Mouse (Mus musculus) neural tube, embryonic 13.5 days (tissue): ENCODE measurements around the gene Retreg3. TPM values are rescaled to one million over a fixed set of nuclear protein-coding genes. Genes with fewer than 3 reads are reported as not detected.

Source experiments
- ATAC-seq: fragments of 200-750 bp; cut with Nextera tagmentation; 2 replicates; pipeline ENCODE4 v1.8.0; 2017; ENCODE audit warnings: low read depth, mild to moderate bottlenecking, moderate TSS enrichment, moderate library complexity
- H3K27ac ChIP-seq: fragments of 300-500 bp; sonication (generic); replicated peaks from 2 replicates; pipeline ENCODE4 v1.5.1; 2015; ENCODE audit warnings: moderate library complexity, mild to moderate bottlenecking, inconsistent platforms
- H3K27me3 ChIP-seq: fragments of 300-500 bp; sonication (generic); 2 replicates; pipeline ENCODE4 v1.6.1; 2015; ENCODE audit warnings: mild to moderate bottlenecking, inconsistent platforms
- H3K36me3 ChIP-seq: fragments of 300-500 bp; sonication (generic); 2 replicates; pipeline ENCODE4 v1.6.1; 2015; ENCODE audit warnings: mild to moderate bottlenecking, inconsistent platforms
- H3K4me1 ChIP-seq: fragments of 300-500 bp; sonication (generic); replicated peaks from 2 replicates; pipeline ENCODE4 v1.6.1; 2015; ENCODE audit warnings: inconsistent platforms
- H3K4me2 ChIP-seq: fragments of 300-500 bp; sonication (generic); 2 replicates; pipeline ENCODE4 v1.6.1; 2015; ENCODE audit warnings: inconsistent platforms, mild to moderate bottlenecking, moderate library complexity
- H3K4me3 ChIP-seq: fragments of 300-500 bp; sonication (generic); 2 replicates; pipeline ENCODE4 v1.5.1; 2015; ENCODE audit warnings: mild to moderate bottlenecking, inconsistent platforms
- H3K9ac ChIP-seq: fragments of 300-500 bp; sonication (generic); 2 replicates; pipeline ENCODE4 v1.6.1; 2015; ENCODE audit warnings: moderate library complexity, mild to moderate bottlenecking, inconsistent platforms
- H3K9me3 ChIP-seq: fragments of 300-500 bp; sonication (generic); 2 replicates; pipeline ENCODE4 v1.6.1; 2016; ENCODE audit warnings: inconsistent platforms
- WGBS: fragments of 180-500 bp; shearing (Covaris S2); methylation state at CpG from one replicate; pipeline ENCODE4 v1.1.7; 2015; 5-methylcytosine and 5-hydroxymethylcytosine counted together
- polyA plus RNA-seq: library from polyadenylated mRNA; unstranded; fragments of >200 nt; fragmentation: Nextera tagmentation; extraction: Ambion mirVana; gene quantifications from 2 replicates; pipeline ENCODE4 v1.2.1, GENCODE M21; 2015

Gene Retreg3
- polyA plus RNA-seq, 1 experiment from 2014 or later: 25.8 TPM

GRCm38 (mm10) chr11:101143338-101144225 is 23.9 kb upstream of the Retreg3 start:
- no peaks in the 10 kb centered on the region for H3K9me3 ChIP-seq
- 0 out of 2 replicates have a peak, but pooled peaks cover 3% of the 10 kb centered on the region for H3K27me3 ChIP-seq
- H3K9ac ChIP-seq: peak overlapping the region; percentile 54
- H3K36me3 ChIP-seq: no peaks in the 10 kb centered on the region
- peak; percentile 64; the same call in 1 of the 2 replicates for ATAC-seq
- H3K4me1 ChIP-seq: peaks cover 27% of the 10 kb centered on the region
- H3K27ac ChIP-seq: peak overlapping the region; percentile 74
- peak overlapping the region; percentile 56 for H3K4me2 ChIP-seq
- H3K4me3 ChIP-seq: peak overlapping the region; percentile 30
- 25% methylated on average over 19 of the region's 19 CpGs for WGBS

- Histone ChIP-seq H3K36me3 (no peaks in the 10 kb centered on the region), H3K4me1 (peaks cover 28% of the 10 kb centered on the region), H3K27ac (no peak overlapping the region), H3K9me3 (no peaks in the 10 kb centered on the region), H3K4me2 (no peak overlapping the region), H3K9ac (no peak overlapping the region), H3K4me3 (no peak overlapping the region), H3K27me3 (0 out of 2 replicates have a peak, but pooled peaks cover 3% of the 10 kb centered on the region)
- 90% methylated on average over 10 of the region's 10 CpGs for WGBS
- no peak for ATAC-seq
These were observed 22.7 kb upstream of the Retreg3 start for GRCm38 (mm10) chr11:101142215-101142967.

- H3K27me3 ChIP-seq: 0 out of 2 replicates have a peak, but pooled peaks cover 3% of the 10 kb centered on the region
- no peaks in the 10 kb centered on the region for H3K9me3 ChIP-seq
- whole genome bisulfite sequencing: 90% methylated on average over 8 of the region's 8 CpGs
- no peak overlapping the region for H3K4me2 ChIP-seq
- H3K36me3 ChIP-seq: no peaks in the 10 kb centered on the region
- peaks cover 19% of the 10 kb centered on the region for H3K4me1 ChIP-seq
- H3K9ac ChIP-seq: no peak overlapping the region
- H3K27ac ChIP-seq: no peak overlapping the region
- no peak overlapping the region for H3K4me3 ChIP-seq
- no peak for ATAC-seq
These were observed 21.4 kb upstream of the Retreg3 start for GRCm38 (mm10) chr11:101141088-101141487.

DNA sequence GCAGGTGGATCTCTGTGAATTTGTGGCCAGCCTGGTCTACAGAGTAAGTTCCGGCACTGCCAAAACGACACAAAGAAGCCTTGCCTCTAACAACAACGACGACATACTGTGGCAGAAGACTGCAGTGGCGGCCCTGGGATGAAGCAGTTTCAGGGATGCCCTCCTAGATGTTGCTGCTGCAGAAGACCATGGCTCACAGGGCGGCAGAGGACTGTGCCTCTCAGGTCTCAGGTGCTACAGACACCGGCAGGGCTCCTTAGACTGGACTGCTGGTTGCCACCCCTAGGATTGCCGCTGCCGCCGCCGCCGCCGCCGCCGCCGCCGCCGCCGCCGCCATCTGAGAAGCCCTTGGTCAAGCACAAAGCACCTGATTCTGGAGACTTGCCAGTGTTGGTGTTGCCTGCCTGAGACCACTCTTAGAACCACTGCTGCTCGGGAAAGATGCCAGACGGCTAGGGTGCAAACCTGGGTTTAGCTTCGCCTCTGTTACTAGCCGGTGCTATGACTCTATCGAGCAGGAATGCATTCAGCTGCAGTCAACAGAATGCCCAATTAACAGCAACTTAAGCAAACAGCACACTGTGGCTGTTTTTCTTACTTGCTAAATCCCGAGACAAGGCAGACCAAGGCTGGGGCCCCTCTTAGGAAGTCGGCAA is 20.6 kb upstream of the Retreg3 start:
- Histone ChIP-seq H3K4me1 (peaks cover 18% of the 10 kb centered on the region), H3K27ac (peak overlapping the region; percentile 34), H3K27me3 (0 out of 2 replicates have a peak, but pooled peaks cover 3% of the 10 kb centered on the region), H3K4me3 (peak overlapping the region; percentile 28), H3K9ac (peak overlapping the region; percentile 59), H3K9me3 (no peaks in the 10 kb centered on the region), H3K36me3 (no peaks in the 10 kb centered on the region), H3K4me2 (peak overlapping the region; percentile 53)
- ATAC-seq: 0 out of 2 replicates have a peak, but pooled peaks have one; percentile 13
- 46% methylated on average over 27 of the region's 27 CpGs for WGBS

DNA sequence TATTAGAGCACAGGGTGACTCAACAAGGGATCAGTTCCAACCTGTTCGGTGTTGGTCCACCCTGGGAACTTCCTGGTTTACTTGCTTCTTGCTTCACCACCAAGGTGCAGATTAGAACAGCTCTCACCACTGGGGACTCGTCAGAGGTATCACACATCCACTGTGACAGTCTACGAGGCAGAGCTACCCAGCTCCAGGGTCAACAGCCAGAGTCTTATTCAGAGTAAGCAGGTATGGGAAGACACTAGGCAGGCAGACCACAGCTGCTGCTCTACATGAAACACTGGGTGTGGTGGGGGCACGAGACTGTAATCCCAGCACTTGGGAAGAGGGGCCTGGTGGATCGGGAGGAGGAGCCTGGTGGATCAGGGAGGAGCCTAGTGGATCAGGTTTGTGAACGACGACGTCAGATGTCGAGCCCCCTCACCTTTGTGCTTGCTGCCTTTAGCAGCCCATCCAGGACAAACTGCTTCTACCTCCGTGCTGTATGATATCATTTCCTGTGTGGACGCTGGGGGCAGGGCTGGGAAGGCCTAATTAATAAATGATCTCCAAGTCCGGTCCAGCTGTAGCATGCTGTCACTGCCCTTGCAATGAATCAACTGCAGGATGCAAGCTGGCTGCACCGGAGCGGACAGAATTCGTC is 19.0 kb upstream of the Retreg3 start:
- H3K4me1 ChIP-seq: peaks cover 13% of the 10 kb centered on the region
- WGBS: 18% methylated on average over 15 of the region's 15 CpGs
- 0 out of 2 replicates have a peak overlapping the region, but pooled peaks have one; percentile 17 for H3K9ac ChIP-seq
- H3K27me3 ChIP-seq: peaks cover 8% of the 10 kb centered on the region; the same call in 1 of the 2 replicates
- H3K4me2 ChIP-seq: peak overlapping the region; percentile 42
- H3K27ac ChIP-seq: peak overlapping the region; percentile 71
- no peaks in the 10 kb centered on the region for H3K36me3 ChIP-seq
- H3K9me3 ChIP-seq: no peaks in the 10 kb centered on the region
- peak overlapping the region; percentile 7; the same call in 1 of the 2 replicates for H3K4me3 ChIP-seq
- ATAC-seq: peak; percentile 59

DNA sequence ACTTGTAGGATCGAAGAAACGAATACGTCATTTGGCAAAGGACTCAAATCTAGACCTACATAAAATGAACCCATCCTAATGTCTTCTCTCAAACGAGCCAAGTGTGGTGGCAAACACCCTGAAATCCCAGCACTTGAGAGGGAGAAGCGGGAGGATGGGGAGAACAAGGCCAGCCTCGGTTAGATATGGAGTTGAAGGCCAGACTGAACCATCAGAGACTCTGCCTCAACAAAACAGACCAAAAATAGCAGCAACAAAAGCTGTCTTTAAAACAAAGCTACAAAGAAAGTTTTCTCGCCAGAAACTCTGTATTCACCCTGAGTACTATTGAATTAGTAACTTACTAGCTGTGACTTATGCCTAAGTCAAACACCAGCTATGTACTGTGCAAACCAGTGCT is 17.3 kb upstream of the Retreg3 start:
- H3K36me3 ChIP-seq: no peaks in the 10 kb centered on the region
- 72% methylated on average over 7 of the region's 7 CpGs for WGBS
- H3K4me2 ChIP-seq: no peak overlapping the region
- no peak overlapping the region for H3K9ac ChIP-seq
- peaks cover 8% of the 10 kb centered on the region; the same call in 1 of the 2 replicates for H3K27me3 ChIP-seq
- no peak for ATAC-seq
- H3K4me1 ChIP-seq: peaks cover 10% of the 10 kb centered on the region; the same call in 1 of the 2 replicates
- H3K9me3 ChIP-seq: no peaks in the 10 kb centered on the region
- H3K4me3 ChIP-seq: no peak overlapping the region
- H3K27ac ChIP-seq: no peak overlapping the region

DNA sequence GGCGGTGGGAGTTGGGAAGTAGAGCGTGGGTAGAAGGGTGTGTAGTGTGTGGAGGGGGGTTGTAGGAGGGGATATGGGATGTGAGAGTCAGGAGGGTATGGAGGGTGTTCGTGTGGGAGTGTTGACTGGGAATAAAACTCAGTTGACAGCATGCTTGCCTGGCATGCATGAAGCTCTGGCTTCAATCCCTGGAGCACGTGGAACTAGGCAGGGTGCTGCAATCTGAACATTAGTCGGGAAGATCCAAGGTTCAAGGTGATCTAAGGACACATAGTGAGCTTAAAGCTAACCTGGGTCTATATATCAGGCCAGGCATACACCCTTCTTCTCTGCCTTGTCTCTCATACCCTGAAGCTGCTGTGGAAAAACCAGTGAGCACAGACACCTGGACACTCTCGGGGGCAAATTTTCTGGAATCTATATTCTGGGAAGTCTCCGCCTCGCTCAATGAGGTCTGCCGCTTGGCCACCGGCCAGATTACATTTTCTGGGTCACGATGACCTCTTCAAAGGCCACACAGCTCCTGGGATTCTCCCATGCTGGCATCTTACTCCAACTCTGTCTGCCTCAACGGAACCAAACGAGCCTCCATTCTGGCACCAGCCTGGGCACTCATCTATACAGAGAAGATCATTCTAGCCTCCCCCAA is 14.6 kb upstream of the Retreg3 start:
- Histone ChIP-seq H3K9me3 (no peaks in the 10 kb centered on the region), H3K4me2 (no peak overlapping the region), H3K27me3 (peaks cover 4% of the 10 kb centered on the region; the same call in 1 of the 2 replicates), H3K36me3 (no peaks in the 10 kb centered on the region), H3K4me1 (peaks cover 7% of the 10 kb centered on the region; the same call in 1 of the 2 replicates), H3K9ac (no peak overlapping the region), H3K4me3 (no peak overlapping the region), H3K27ac (no peak overlapping the region)
- WGBS: 86% methylated on average over 13 of the region's 13 CpGs
- ATAC-seq: no peak

GRCm38 (mm10) chr11:101133037-101133436 is 13.3 kb upstream of the Retreg3 start:
- WGBS: 76% methylated on average over 12 of the region's 12 CpGs
- Histone ChIP-seq H3K27me3 (peaks cover 4% of the 10 kb centered on the region; the same call in 1 of the 2 replicates), H3K4me3 (no peak overlapping the region), H3K4me2 (no peak overlapping the region), H3K36me3 (no peaks in the 10 kb centered on the region), H3K9ac (no peak overlapping the region), H3K27ac (no peak overlapping the region), H3K4me1 (no peaks in the 10 kb centered on the region), H3K9me3 (no peaks in the 10 kb centered on the region)
- ATAC-seq: no peak

DNA sequence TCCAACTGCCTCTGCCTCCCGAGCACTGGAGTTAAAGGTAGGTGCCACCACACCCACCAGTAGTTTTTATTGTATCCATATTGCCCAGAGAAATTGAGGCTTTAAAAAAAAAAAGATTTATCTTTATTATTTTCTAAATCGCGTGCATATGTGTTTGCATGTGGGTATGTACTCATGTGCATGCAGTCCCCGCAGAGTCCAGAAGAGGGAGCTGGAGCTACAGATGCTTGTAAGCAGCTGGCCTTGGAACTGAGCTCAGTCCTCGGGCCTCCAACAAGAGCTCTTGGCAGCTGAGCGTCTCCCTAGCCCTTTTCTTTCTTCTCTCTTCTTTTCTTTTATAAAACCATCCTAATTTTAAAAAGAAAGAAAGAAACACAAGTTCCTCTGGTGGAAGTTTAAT is 12.0 kb upstream of the Retreg3 start:
- no peak overlapping the region for H3K4me3 ChIP-seq
- H3K36me3 ChIP-seq: peaks cover 8% of the 10 kb centered on the region
- H3K9me3 ChIP-seq: no peaks in the 10 kb centered on the region
- H3K27ac ChIP-seq: no peak overlapping the region
- 89% methylated on average over 6 of the region's 6 CpGs for WGBS
- H3K4me2 ChIP-seq: no peak overlapping the region
- H3K4me1 ChIP-seq: no peaks in the 10 kb centered on the region
- H3K9ac ChIP-seq: no peak overlapping the region
- ATAC-seq: no peak
- H3K27me3 ChIP-seq: peaks cover 4% of the 10 kb centered on the region; the same call in 1 of the 2 replicates

DNA sequence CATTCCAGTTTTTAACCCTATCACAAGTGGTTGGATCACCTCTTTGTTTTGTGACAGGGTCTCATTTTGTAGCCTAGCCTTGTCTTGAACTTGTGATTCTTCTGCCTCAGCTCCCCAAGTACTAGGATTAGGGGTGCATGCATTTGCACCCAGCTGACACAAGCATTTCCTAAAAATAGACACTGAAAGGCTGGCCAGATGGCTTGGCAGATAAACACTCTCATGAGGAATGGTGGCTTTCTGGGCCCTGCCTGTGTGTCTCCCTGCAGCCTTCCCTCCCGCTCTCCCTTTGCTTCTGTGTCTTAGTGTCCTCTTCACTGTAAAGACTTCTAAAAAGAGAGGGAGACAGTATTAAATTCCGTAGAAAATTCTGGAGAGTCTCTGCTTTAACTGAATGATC is 11.5 kb upstream of the Retreg3 start:
- 94% methylated on average over 2 of the region's 2 CpGs for WGBS
- Histone ChIP-seq H3K9me3 (no peaks in the 10 kb centered on the region), H3K4me1 (no peaks in the 10 kb centered on the region), H3K9ac (no peak overlapping the region), H3K27ac (no peak overlapping the region), H3K4me3 (no peak overlapping the region), H3K4me2 (no peak overlapping the region), H3K27me3 (peaks cover 4% of the 10 kb centered on the region; the same call in 1 of the 2 replicates), H3K36me3 (peaks cover 13% of the 10 kb centered on the region)
- no peak for ATAC-seq
